Mouse (Mus musculus) lung, postnatal 36 days (tissue): ENCODE measurements at regions not wholly inside any gene's neighbourhood (a gene's known extent, or its start where the extent isn't known, plus 50 kb on each side); places are given as distances from the start of the nearest gene placed in this dataset.

Experiments
- DNase-seq: peaks from one replicate; pipeline ENCODE4 v3.0.0; 2022; ENCODE audit warnings: mixed read lengths

GRCm38 (mm10) chr13:97847561-97847960 lies 87.1 kb upstream of the Gm10260 start:
- no peak for DNase-seq

- no peak for DNase-seq
Measured at GRCm38 (mm10) chr13:97845148-97845547, 84.7 kb upstream of the Gm10260 start.

- no peak for DNase-seq
Measured at GRCm38 (mm10) chr13:97842801-97843200, 82.4 kb upstream of the Gm10260 start.

GRCm38 (mm10) chr13:97841503-97841902 lies 81.1 kb upstream of the Gm10260 start:
- no peak for DNase-seq

GRCm38 (mm10) chr13:97839617-97840308 lies 79.3 kb upstream of the Gm10260 start:
- DNase-seq = no peak

- DNase-seq = peak; percentile 68
Measured at GRCm38 (mm10) chr13:97837443-97838000, 77.1 kb upstream of the Gm10260 start.

GRCm38 (mm10) chr13:97832448-97832847 lies 72.0 kb upstream of the Gm10260 start:
- no peak for DNase-seq

GRCm38 (mm10) chr13:97831839-97832238 lies 71.4 kb upstream of the Gm10260 start:
- no peak for DNase-seq

GRCm38 (mm10) chr13:97829558-97829957 lies 69.1 kb upstream of the Gm10260 start:
- no peak for DNase-seq

- DNase-seq = no peak
Measured at GRCm38 (mm10) chr13:97825801-97826576, 65.6 kb upstream of the Gm10260 start.

- DNase-seq = no peak
Measured at GRCm38 (mm10) chr13:97825361-97825760, 64.9 kb upstream of the Gm10260 start.

- no peak for DNase-seq
Measured at GRCm38 (mm10) chr13:97824071-97824716, 63.8 kb upstream of the Gm10260 start.

- no peak for DNase-seq
Measured at GRCm38 (mm10) chr13:97821630-97822029, 61.2 kb upstream of the Gm10260 start.

GRCm38 (mm10) chr13:97821011-97821410 lies 60.6 kb upstream of the Gm10260 start:
- no peak for DNase-seq

- DNase-seq = no peak
Measured at GRCm38 (mm10) chr13:97820401-97820800, 60.0 kb upstream of the Gm10260 start.

GRCm38 (mm10) chr13:97819036-97819435 lies 58.6 kb upstream of the Gm10260 start:
- no peak for DNase-seq

- DNase-seq = no peak
Measured at GRCm38 (mm10) chr13:97816923-97817322, 56.5 kb upstream of the Gm10260 start.
